Comparison of ENCODE assay signal across 11 mouse cellular contexts in the genomic region with DNA sequence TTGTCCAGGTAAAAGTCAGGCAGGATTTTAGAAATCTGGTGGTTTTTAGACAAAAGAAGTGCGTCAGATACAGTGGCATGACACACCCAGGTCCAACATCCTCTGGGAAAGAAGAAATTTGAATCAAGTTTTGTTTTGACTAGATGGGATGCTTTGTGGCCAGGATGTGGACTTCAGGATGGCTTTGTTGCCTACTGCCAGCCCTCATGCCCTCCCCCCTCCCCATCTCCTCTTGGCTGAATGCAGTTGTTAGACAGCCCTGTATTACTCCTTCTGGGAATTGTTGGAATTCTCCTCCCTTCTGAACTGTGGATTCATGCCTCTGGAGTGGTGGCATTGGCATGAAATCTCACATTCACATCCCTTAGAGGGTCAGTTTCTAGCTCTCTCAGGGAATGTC.
DNase-seq lines count a peak whose midpoint lies in the region; ATAC-seq lines count a peak whose summit lies in the region.
"Had no signal": no experiment of that assay in that cellular context is flagged by ENCODE, and none has a peak within 500 bp of the region (broad histone marks: within the 10 kb centered on the region; RNA-seq: fewer than 3 reads in every experiment).

No protein-coding gene starts in this region.

- no peak for ATAC-seq in heart, embryonic 11.5 days (replicated peaks; ENCODE audit: insufficient number of reproducible peaks, low FRiP score, low TSS enrichment)
- ATAC-seq in kidney, embryonic 16.5 days (ENCODE audit: low FRiP score, low TSS enrichment), result peak; percentile 7; the same call in 1 of the 2 replicates
- ATAC-seq in intestine, embryonic 16.5 days, result no peak
- ATAC-seq: CD4-positive, CD25-positive, alpha-beta regulatory T cell, adult 4 months had no signal

- WGBS in heart, embryonic 11.5 days (ENCODE audit: insufficient replicate concordance), result 67% methylated on average over 1 of the region's 1 CpGs
- WGBS in kidney, embryonic 16.5 days, result 81% methylated on average over 1 of the region's 1 CpGs
- 90% methylated on average over 1 of the region's 1 CpGs for WGBS in intestine, embryonic 16.5 days

- no peak overlapping the region for H3K9ac ChIP-seq in heart, embryonic 11.5 days (ENCODE audit: low read depth, low read length)
- H3K9ac ChIP-seq in kidney, embryonic 16.5 days (replicated peaks; ENCODE audit: low read length), result no peak overlapping the region
- no peak overlapping the region for H3K9ac ChIP-seq in intestine, embryonic 16.5 days (ENCODE audit: low read depth, low read length)
- H3K9ac ChIP-seq: liver, embryonic 13.5 days had no signal

- H3K36me3 ChIP-seq in heart, embryonic 11.5 days (ENCODE audit: control insufficient read depth, insufficient read depth, low read length), result no peaks in the 10 kb centered on the region
- H3K36me3 ChIP-seq in kidney, embryonic 16.5 days (ENCODE audit: insufficient read depth, low read length), result no peaks in the 10 kb centered on the region
- H3K36me3 ChIP-seq in intestine, embryonic 16.5 days (ENCODE audit: control insufficient read depth, insufficient read depth, low read length), result no peaks in the 10 kb centered on the region
- H3K36me3 ChIP-seq: liver, embryonic 13.5 days had no signal

- no peaks in the 10 kb centered on the region; the same call in 1 of the 2 replicates for H3K4me1 ChIP-seq in heart, embryonic 11.5 days (ENCODE audit: control insufficient read depth, insufficient read depth, low read length)
- peaks cover 12% of the 10 kb centered on the region; the same call in 1 of the 2 replicates for H3K4me1 ChIP-seq in kidney, embryonic 16.5 days (ENCODE audit: insufficient read depth, low read length)
- H3K4me1 ChIP-seq in intestine, embryonic 16.5 days (ENCODE audit: control insufficient read depth, insufficient read depth, low read length), result peaks cover 4% of the 10 kb centered on the region
- H3K4me1 ChIP-seq: liver, embryonic 13.5 days had no signal

- H3K4me3 ChIP-seq in heart, embryonic 11.5 days (ENCODE audit: low read depth, low read length), result no peak overlapping the region
- H3K4me3 ChIP-seq in kidney, embryonic 16.5 days (ENCODE audit: low read length), result no peak overlapping the region
- no peak overlapping the region for H3K4me3 ChIP-seq in intestine, embryonic 16.5 days (ENCODE audit: low read length)
- H3K4me3 ChIP-seq: liver, embryonic 13.5 days had no signal

- DNase-seq in heart, postnatal 10 days, result no peak
- no peak for DNase-seq in kidney, postnatal 25 days
- peak; percentile 86 for DNase-seq in 3T3-L1 (ENCODE audit: low read depth, low spot score)
- DNase-seq in adrenal gland, postnatal 36 days, result no peak
- no peak for DNase-seq in right cerebral cortex, postnatal 25 days
- DNase-seq: liver, embryonic 13.5 days; thymus, adult 2 months had no signal

- intact Hi-C loops in heart, postnatal 10 days (cut with DNase I), result loop anchor here (2.0 to 5.0 kb wide), 4 partner anchors 36 to 176 kb away; partner anchors contain the start of gene Rai14

- no peaks in the 10 kb centered on the region for H3K27me3 ChIP-seq in heart, embryonic 11.5 days (ENCODE audit: control insufficient read depth, insufficient read depth, low read length)
- no peaks in the 10 kb centered on the region for H3K27me3 ChIP-seq in kidney, embryonic 16.5 days (ENCODE audit: insufficient read depth, low read length)
- no peaks in the 10 kb centered on the region for H3K27me3 ChIP-seq in intestine, embryonic 16.5 days (replicated peaks; ENCODE audit: control insufficient read depth, insufficient read depth, low read length)
- H3K27me3 ChIP-seq: liver, embryonic 13.5 days had no signal

- peak overlapping the region; percentile 70 for H3K27ac ChIP-seq in heart, embryonic 11.5 days (ENCODE audit: low read depth, low read length)
- H3K27ac ChIP-seq in kidney, embryonic 16.5 days (ENCODE audit: low read length), result peak overlapping the region; percentile 78
- peak overlapping the region; percentile 42; the same call in 1 of the 2 replicates for H3K27ac ChIP-seq in intestine, embryonic 16.5 days (ENCODE audit: low read length)
- H3K27ac ChIP-seq: liver, embryonic 13.5 days had no signal

- H3K4me2 ChIP-seq in heart, embryonic 11.5 days, result no peak overlapping the region
- H3K4me2 ChIP-seq in kidney, embryonic 16.5 days (replicated peaks; ENCODE audit: low read depth, low read length), result no peak overlapping the region
- no peak overlapping the region for H3K4me2 ChIP-seq in intestine, embryonic 16.5 days (ENCODE audit: low read depth, low read length)
- H3K4me2 ChIP-seq: liver, embryonic 13.5 days had no signal

- H3K9me3 ChIP-seq in heart, embryonic 11.5 days (replicated peaks; ENCODE audit: control insufficient read depth, low read length), result no peaks in the 10 kb centered on the region
- no peaks in the 10 kb centered on the region for H3K9me3 ChIP-seq in kidney, embryonic 16.5 days (ENCODE audit: low read length)
- H3K9me3 ChIP-seq in intestine, embryonic 16.5 days (ENCODE audit: control insufficient read depth, low read length), result no peaks in the 10 kb centered on the region
- H3K9me3 ChIP-seq: liver, embryonic 13.5 days had no signal
